Mouse (Mus musculus) liver, embryonic 14.5 days (tissue): Measurements from ENCODE around the gene Fpr1. TPM values are rescaled to one million over a fixed set of nuclear protein-coding genes. Genes with fewer than 3 reads are reported as not detected.

Experiments used
- ATAC-seq: fragments of 200-750 bp; cut with Nextera tagmentation; 2 replicates; pipeline ENCODE4 v1.8.0; 2017; ENCODE audit warnings: moderate number of reproducible peaks, mild to moderate bottlenecking, moderate library complexity; ENCODE audit not compliant: insufficient read depth
- DNase-seq, 3 experiments: peaks; one replicate each; pipeline ENCODE4 v3.0.0-alpha.2; 2012 to 2013; ENCODE audit warnings: low read depth in 3 of 3, low spot score in 3 of 3
- H3K27ac ChIP-seq: fragments of 300-500 bp; sonication (generic); 2 replicates; pipeline ENCODE4 v1.5.1; 2014; ENCODE audit warnings: moderate library complexity, mild to moderate bottlenecking, control low read depth, inconsistent platforms
- H3K27me3 ChIP-seq: fragments of 300-500 bp; sonication (generic); 2 replicates; pipeline ENCODE4 v1.6.1; 2014; ENCODE audit warnings: mild to moderate bottlenecking, low read length, moderate library complexity; ENCODE audit not compliant: control insufficient read depth, insufficient read depth
- H3K36me3 ChIP-seq: fragments of 300-500 bp; sonication (generic); replicated peaks from 2 replicates; pipeline ENCODE4 v1.6.1; 2014; ENCODE audit warnings: low read depth; ENCODE audit not compliant: control insufficient read depth, insufficient read depth
- H3K4me1 ChIP-seq, 2 experiments: fragments of 200-500 bp in 1 of 2; fragments of 300-500 bp in 1 of 2; sonication (generic) in 1 of 2; replicated peaks; 2 replicates each; pipeline ENCODE4 v1.6.1; 2012 to 2014; ENCODE audit warnings: antibody characterized with exemption in 1 of 2, inconsistent platforms in 1 of 2, low read length in 1 of 2; ENCODE audit not compliant: control insufficient read depth in 2 of 2, insufficient read depth in 2 of 2
- H3K4me2 ChIP-seq: fragments of 300-500 bp; sonication (generic); 2 replicates; pipeline ENCODE4 v1.6.1; 2014; ENCODE audit warnings: low read depth, mild to moderate bottlenecking, control low read depth, moderate library complexity
- H3K4me3 ChIP-seq, 2 experiments: fragments of 200-500 bp in 1 of 2; fragments of 300-500 bp in 1 of 2; sonication (generic) in 1 of 2; 2 replicates each; pipeline ENCODE4 v1.5.1; 2012 to 2014; ENCODE audit warnings: low read depth in 2 of 2, low read length in 2 of 2, mild to moderate bottlenecking in 2 of 2, control low read depth in 1 of 2, inconsistent platforms in 1 of 2, moderate library complexity in 1 of 2; ENCODE audit not compliant: insufficient read depth in 1 of 2
- H3K9ac ChIP-seq: fragments of 300-500 bp; sonication (generic); replicated peaks from 2 replicates; pipeline ENCODE4 v1.6.1; 2014; ENCODE audit warnings: mild to moderate bottlenecking, control low read depth, moderate library complexity
- H3K9me3 ChIP-seq: fragments of 300-500 bp; sonication (generic); 2 replicates; pipeline ENCODE4 v1.6.1; 2016; ENCODE audit warnings: low read length, mixed read lengths; ENCODE audit not compliant: control insufficient read depth
- CTCF ChIP-seq: IDR thresholded peaks from 2 replicates; pipeline ENCODE4 v1.5.1; 2016; ENCODE audit warnings: antibody characterized with exemption, low read depth, control low read depth
- EP300 ChIP-seq: IDR thresholded peaks from 2 replicates; pipeline ENCODE4 v1.6.1; 2016; ENCODE audit warnings: antibody characterized with exemption, low read depth
- whole genome bisulfite sequencing: fragments of 180-500 bp; shearing (Covaris S2); extraction: QIAGEN DNeasy Blood & Tissue Kit; methylation state at CpG from one replicate; pipeline ENCODE4 v1.1.7; 2014; ENCODE audit not compliant: insufficient replicate concordance; 5-methylcytosine and 5-hydroxymethylcytosine counted together
- polyA plus RNA-seq, 2 experiments: library from polyadenylated mRNA; depleted of rRNA in 1 of 2; stranded (reverse) in 1 of 2; unstranded in 1 of 2; fragments of >200 nt; fragmentation: Nextera tagmentation in 1 of 2; extraction: Ambion mirVana in 1 of 2; gene quantifications; 2 replicates each; pipeline versions ENCODE4 v1.2.1 to v1.2.3; 2012 to 2014

The Fpr1 gene
- polyA plus RNA-seq, 2 experiments, result 2.1 to 2.7 TPM

DNA sequence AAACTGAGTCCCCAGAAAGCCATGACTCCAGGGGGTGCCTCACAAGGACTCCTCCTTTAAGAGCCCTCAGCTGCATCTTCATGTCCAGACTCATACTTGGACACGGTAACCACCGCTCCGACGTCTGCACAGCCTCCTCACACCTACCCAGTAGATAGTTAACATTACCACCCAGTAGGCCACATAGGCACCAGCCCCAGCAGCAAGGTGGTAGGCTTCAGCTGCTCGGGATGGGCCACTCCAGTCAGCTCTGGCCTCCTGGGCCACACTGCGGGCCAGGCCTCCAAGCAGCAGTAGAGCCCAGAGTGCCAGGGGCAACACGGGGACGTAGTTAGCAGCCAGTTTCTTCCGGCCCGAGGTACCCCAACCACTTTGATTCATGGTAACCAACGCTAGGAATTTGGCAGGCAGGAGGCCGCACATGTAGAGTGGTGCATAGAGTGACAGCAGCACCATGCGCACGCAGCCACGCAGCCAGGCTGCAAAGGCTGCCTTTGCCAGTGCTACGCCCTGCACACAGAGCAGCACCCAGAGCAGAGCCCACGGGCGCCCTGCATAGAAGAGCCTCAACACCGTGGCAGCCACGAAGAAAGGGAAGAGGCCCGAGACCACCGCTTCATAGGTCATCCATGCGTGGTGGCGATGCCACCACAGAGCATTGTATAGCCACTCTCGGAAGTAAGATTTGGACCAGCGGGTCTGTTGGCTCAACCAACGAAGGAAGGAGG is 40.0 kb downstream of the Fpr1 start:
- 69% methylated on average over 27 of the region's 27 CpGs for WGBS
- no peak for DNase-seq
- H3K4me2 ChIP-seq, result no peak overlapping the region
- H3K27ac ChIP-seq, result no peak overlapping the region
- H3K9ac ChIP-seq, result no peak overlapping the region
- no peaks in the 10 kb centered on the region for H3K36me3 ChIP-seq
- H3K27me3 ChIP-seq, result no peaks in the 10 kb centered on the region
- no peak overlapping the region for H3K4me3 ChIP-seq
- no peak for ATAC-seq
- H3K9me3 ChIP-seq, result no peaks in the 10 kb centered on the region
- no peak for TF ChIP-seq EP300
- TF ChIP-seq CTCF, result no peak
- peaks cover 0 to 1% of the 10 kb centered on the region in 2 experiments; a peak in 1 of 4 replicates for H3K4me1 ChIP-seq

GRCm38 (mm10) chr17:17840796-17841195 is 42.9 kb downstream of the Fpr1 start:
- H3K4me1 ChIP-seq, result peaks cover 0 to 5% of the 10 kb centered on the region in 2 experiments; a peak in 1 of 4 replicates
- ATAC-seq, result no peak
- WGBS, result 75% methylated on average over 7 of the region's 7 CpGs

GRCm38 (mm10) chr17:17839276-17839675 is 44.5 kb downstream of the Fpr1 start:
- TF ChIP-seq CTCF, result no peak
- TF ChIP-seq EP300, result no peak
- Histone ChIP-seq H3K4me3 (no peak overlapping the region), H3K4me2 (peak overlapping the region; percentile 67), H3K27ac (no peak overlapping the region), H3K27me3 (no peaks in the 10 kb centered on the region), H3K4me1 (peaks cover 0 to 5% of the 10 kb centered on the region in 2 experiments; a peak in 1 of 4 replicates), H3K9me3 (no peaks in the 10 kb centered on the region), H3K36me3 (no peaks in the 10 kb centered on the region), H3K9ac (no peak overlapping the region)
- 87% methylated on average over 2 of the region's 2 CpGs for WGBS
- DNase-seq, result no peak
- no peak for ATAC-seq

More at GRCm38 (mm10) chr17:17840796-17841195, 42.9 kb downstream of the Fpr1 start:
- Histone ChIP-seq H3K27me3 (no peaks in the 10 kb centered on the region), H3K27ac (no peak overlapping the region), H3K9ac (no peak overlapping the region), H3K36me3 (no peaks in the 10 kb centered on the region), H3K4me2 (no peak overlapping the region), H3K9me3 (no peaks in the 10 kb centered on the region), H3K4me3 (no peak overlapping the region)
- TF ChIP-seq EP300, result no peak
- TF ChIP-seq CTCF, result no peak
- DNase-seq, result no peak

GRCm38 (mm10) chr17:17837919-17838701 is 45.6 kb downstream of the Fpr1 start:
- ATAC-seq (peak; percentile 98), DNase-seq (peak; percentile 80 to 82 (median 80))
- H3K9me3 ChIP-seq, result no peaks in the 10 kb centered on the region
- TF ChIP-seq EP300, result no peak
- TF ChIP-seq CTCF, result peak; percentile 86
- peaks cover 0 to 5% of the 10 kb centered on the region in 2 experiments; a peak in 1 of 4 replicates for H3K4me1 ChIP-seq
- H3K27me3 ChIP-seq, result no peaks in the 10 kb centered on the region
- peak overlapping the region; percentile 52 to 68 for H3K4me3 ChIP-seq
- WGBS, result under 1% methylated on average over 43 of the region's 43 CpGs
- H3K27ac ChIP-seq, result no peak overlapping the region
- peak overlapping the region; percentile 56 for H3K9ac ChIP-seq
- H3K4me2 ChIP-seq, result peak overlapping the region; percentile 67
- no peaks in the 10 kb centered on the region for H3K36me3 ChIP-seq

- Histone ChIP-seq H3K36me3 (no peaks in the 10 kb centered on the region), H3K4me1 (peaks cover 0 to 5% of the 10 kb centered on the region in 2 experiments; a peak in 1 of 4 replicates), H3K27me3 (no peaks in the 10 kb centered on the region), H3K4me3 (peak overlapping the region; percentile 52 to 67), H3K9me3 (no peaks in the 10 kb centered on the region), H3K9ac (no peak overlapping the region; the same call in 1 of the 2 replicates), H3K4me2 (peak overlapping the region; percentile 67), H3K27ac (no peak overlapping the region)
- WGBS, result 20% methylated on average over 13 of the region's 13 CpGs
- DNase-seq (no peak), ATAC-seq (no peak)
- TF ChIP-seq CTCF (no peak), EP300 (no peak)
Observed at GRCm38 (mm10) chr17:17837426-17837825, 46.3 kb downstream of the Fpr1 start.
